Mouse (Mus musculus) ES-Bruce4 (cell line): ENCODE results near the gene Fuz. TPM values are rescaled to one million over a fixed set of nuclear protein-coding genes. Genes with fewer than 3 reads are reported as not detected.

Experiments used
- H3K27ac ChIP-seq: 2 replicates; pipeline ENCODE4 v1.5.1; 2012; ENCODE audit warnings: low read length, inconsistent platforms; ENCODE audit not compliant: insufficient read depth
- H3K27me3 ChIP-seq: 2 replicates; pipeline ENCODE4 v1.6.1; 2012; ENCODE audit warnings: mild to moderate bottlenecking, low read length, inconsistent platforms; ENCODE audit not compliant: control insufficient read depth, poor library complexity, insufficient read depth, severe bottlenecking
- H3K36me3 ChIP-seq: 2 replicates; pipeline ENCODE4 v1.6.1; 2012; ENCODE audit warnings: inconsistent platforms, mild to moderate bottlenecking, low read length, moderate library complexity; ENCODE audit not compliant: control insufficient read depth, poor library complexity, insufficient read depth, severe bottlenecking
- H3K4me1 ChIP-seq: one replicate; pipeline ENCODE4 v1.8.1; 2011; ENCODE audit warnings: low read length; ENCODE audit not compliant: control insufficient read depth, insufficient read depth
- H3K4me3 ChIP-seq: 2 replicates; pipeline ENCODE4 v1.5.1; 2011; ENCODE audit warnings: low read depth, mild to moderate bottlenecking, low read length
- H3K9ac ChIP-seq: 2 replicates; pipeline ENCODE4 v1.6.1; 2012; ENCODE audit warnings: low read depth, mild to moderate bottlenecking, inconsistent platforms; ENCODE audit not compliant: poor library complexity, severe bottlenecking
- H3K9me3 ChIP-seq: replicated peaks from 2 replicates; pipeline ENCODE4 v1.6.1; 2012; ENCODE audit warnings: mild to moderate bottlenecking, low read length, inconsistent platforms; ENCODE audit not compliant: control insufficient read depth, poor library complexity, insufficient read depth, severe bottlenecking
- CTCF ChIP-seq: IDR thresholded peaks from one replicate; pipeline ENCODE4 v1.8.1; 2011; ENCODE audit warnings: low read depth, low read length
- EP300 ChIP-seq: IDR thresholded peaks from 2 replicates; pipeline ENCODE4 v1.6.1; 2011; ENCODE audit warnings: low read depth, low read length; ENCODE audit not compliant: insufficient read depth
- POLR2A ChIP-seq: IDR thresholded peaks from one replicate; pipeline ENCODE4 v1.8.1; 2011; ENCODE audit warnings: low read length; ENCODE audit not compliant: insufficient read depth
- polyA plus RNA-seq: library from polyadenylated mRNA; stranded (reverse); fragments of >200 nt; gene quantifications from 2 replicates; pipeline ENCODE4 v1.2.4, GENCODE M21; 2011; ENCODE audit warnings: low read depth; ENCODE audit not compliant: missing spikeins, insufficient read depth, insufficient read length

The Fuz gene
- polyA plus RNA-seq, 1 experiment, result 15.5 TPM

- H3K36me3 ChIP-seq, result peaks cover 10% of the 10 kb centered on the region
- peaks cover 3% of the 10 kb centered on the region for H3K4me1 ChIP-seq
- TF ChIP-seq EP300, result no peak
- TF ChIP-seq POLR2A, result no peak
- TF ChIP-seq CTCF, result no peak
- H3K9ac ChIP-seq, result peak overlapping the region; percentile 82
- H3K27me3 ChIP-seq, result no peaks in the 10 kb centered on the region
- no peak overlapping the region; the same call in 1 of the 2 replicates for H3K27ac ChIP-seq
- H3K4me3 ChIP-seq, result peak overlapping the region; percentile 94
- no peaks in the 10 kb centered on the region for H3K9me3 ChIP-seq
These were observed 4.3 kb upstream of the Fuz start for GRCm38 (mm10) chr7:44891611-44892010.

GRCm38 (mm10) chr7:44892276-44892921, 3.5 kb upstream of the Fuz start, which contains the start of gene Med25:
Gene Med25 (minus strand): TSS chr7:44892712.
- Histone ChIP-seq H3K36me3 (peaks cover 10% of the 10 kb centered on the region), H3K27ac (peak within 1 kb of the TSS; percentile 84), H3K9me3 (no peaks in the 10 kb centered on the region), H3K4me3 (peak within 1 kb of the TSS; percentile 94), H3K9ac (peak within 1 kb of the TSS; percentile 82), H3K4me1 (peaks cover 3% of the 10 kb centered on the region), H3K27me3 (no peaks in the 10 kb centered on the region)
- TF ChIP-seq EP300 (0 out of 2 replicates have a peak, but pooled peaks have one; percentile 13), POLR2A (peak; percentile 55), CTCF (no peak)

- Histone ChIP-seq H3K9me3 (no peaks in the 10 kb centered on the region), H3K27ac (no peak overlapping the region), H3K4me3 (no peak overlapping the region), H3K36me3 (peaks cover 10% of the 10 kb centered on the region), H3K4me1 (peaks cover 3% of the 10 kb centered on the region), H3K27me3 (no peaks in the 10 kb centered on the region), H3K9ac (no peak overlapping the region)
- no peak for TF ChIP-seq EP300
- no peak for TF ChIP-seq CTCF
- no peak for TF ChIP-seq POLR2A
These were observed 2.7 kb upstream of the Fuz start for GRCm38 (mm10) chr7:44893197-44893596.

- no peaks in the 10 kb centered on the region for H3K9me3 ChIP-seq
- H3K27me3 ChIP-seq, result no peaks in the 10 kb centered on the region
- peaks cover 3% of the 10 kb centered on the region; the same call in 1 of the 2 replicates for H3K36me3 ChIP-seq
- TF ChIP-seq EP300, result no peak
- no peak for TF ChIP-seq CTCF
- no peak for TF ChIP-seq POLR2A
- no peak overlapping the region for H3K4me3 ChIP-seq
- H3K27ac ChIP-seq, result no peak overlapping the region
- peaks cover 3% of the 10 kb centered on the region for H3K4me1 ChIP-seq
- no peak overlapping the region for H3K9ac ChIP-seq
These were observed 1.7 kb upstream of the Fuz start for GRCm38 (mm10) chr7:44894175-44894574.

- no peak for TF ChIP-seq EP300
- no peak for TF ChIP-seq CTCF
- no peak for TF ChIP-seq POLR2A
- Histone ChIP-seq H3K36me3 (no peaks in the 10 kb centered on the region), H3K9ac (no peak overlapping the region), H3K27ac (no peak overlapping the region), H3K27me3 (no peaks in the 10 kb centered on the region), H3K4me1 (peaks cover 3% of the 10 kb centered on the region), H3K4me3 (no peak overlapping the region), H3K9me3 (no peaks in the 10 kb centered on the region)
These were observed 680 bp upstream of the Fuz start for GRCm38 (mm10) chr7:44895206-44895592.

GRCm38 (mm10) chr7:44896499-44896898, 620 bp downstream of the Fuz start:
- H3K4me3 ChIP-seq, result peak overlapping the region; percentile 80
- no peaks in the 10 kb centered on the region for H3K9me3 ChIP-seq
- no peaks in the 10 kb centered on the region for H3K36me3 ChIP-seq
- H3K27ac ChIP-seq, result peak overlapping the region; percentile 28; the same call in 1 of the 2 replicates
- TF ChIP-seq EP300 (no peak), CTCF (no peak), POLR2A (no peak)
- H3K4me1 ChIP-seq, result peaks cover 1% of the 10 kb centered on the region
- peak overlapping the region; percentile 88 for H3K9ac ChIP-seq
- no peaks in the 10 kb centered on the region for H3K27me3 ChIP-seq
